Mouse (Mus musculus) C2C12 (cell line): ENCODE results near the gene Lrrc8d.
A peak's percentile ranks its signal among the peaks of the same experiment; 100 is the strongest.

ENCODE experiments used
- CEBPB ChIP-seq: IDR thresholded peaks from one replicate; pipeline ENCODE4 v1.6.1; 2011; ENCODE audit warnings: low read depth, mild to moderate bottlenecking, control low read depth, moderate library complexity
- CTCF ChIP-seq: IDR thresholded peaks from one replicate; pipeline ENCODE4 v1.5.1; 2011; ENCODE audit not compliant: control insufficient read depth, insufficient read depth, insufficient read length
- MAX ChIP-seq: IDR thresholded peaks from one replicate; pipeline ENCODE4 v1.6.1; 2011; ENCODE audit warnings: mild to moderate bottlenecking, control low read depth
- MYOG ChIP-seq: IDR thresholded peaks from one replicate; pipeline ENCODE4 v1.6.1; 2011; ENCODE audit not compliant: control insufficient read depth, insufficient read length; ENCODE audit errors: extremely low read depth
- USF1 ChIP-seq: IDR thresholded peaks from one replicate; pipeline ENCODE4 v1.6.1; 2011; ENCODE audit warnings: low read depth, mild to moderate bottlenecking, control low read depth, moderate library complexity

- TF ChIP-seq CTCF (peak; percentile 37), MAX (peak; percentile 29), CEBPB (no peak), USF1 (no peak), MYOG (no peak)
Observed at GRCm38 (mm10) chr5:105684861-105685600, 14.7 kb upstream of the Lrrc8d start.
